Mouse (Mus musculus) liver, postnatal 0 days (tissue): Measurements from ENCODE around the gene Ism1.

Experiments used
- CTCF ChIP-seq: sonication (generic); IDR thresholded peaks from 2 replicates; pipeline ENCODE4 v1.5.1; 2016; ENCODE audit warnings: antibody characterized with exemption, low read depth
- EP300 ChIP-seq: IDR thresholded peaks from 2 replicates; pipeline ENCODE4 v1.6.1; 2016; ENCODE audit warnings: antibody characterized with exemption, low read depth, mild to moderate bottlenecking

DNA sequence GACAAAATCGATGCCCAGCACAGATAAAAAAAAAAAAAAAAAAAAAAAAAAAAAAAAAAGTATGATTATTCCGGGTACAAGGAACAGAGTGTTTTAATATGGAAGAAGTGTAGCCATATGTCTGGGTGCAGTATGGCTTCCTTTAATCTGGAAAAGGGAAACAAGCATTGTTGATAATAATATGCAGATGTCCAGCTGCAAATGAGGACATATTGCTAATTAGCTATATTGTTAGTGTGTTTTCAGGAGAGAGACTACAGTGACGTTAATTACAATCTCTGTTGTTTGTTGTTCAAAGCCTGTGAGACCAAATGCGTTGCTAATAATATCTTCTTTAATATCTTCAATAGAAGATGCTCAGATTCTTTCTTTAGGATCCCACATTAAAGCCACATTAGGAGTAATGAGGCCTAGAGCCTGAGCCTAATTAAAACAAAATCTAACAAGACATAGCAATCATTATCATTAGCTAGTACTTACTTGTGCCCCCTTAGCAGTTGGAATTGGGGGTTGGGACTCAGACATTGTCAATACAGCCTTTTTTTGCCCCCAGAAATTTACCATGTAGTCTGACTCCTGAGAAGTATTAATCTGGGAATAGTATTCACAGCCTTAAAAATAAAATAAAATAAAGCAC, 46.3 kb downstream of the Ism1 start:
- TF ChIP-seq CTCF = no peak
- no peak for TF ChIP-seq EP300
